Mouse (Mus musculus) heart, embryonic 11.5 days (tissue): ENCODE measurements around the gene Ssr3. TPM values are rescaled to one million over a fixed set of nuclear protein-coding genes. Genes with fewer than 3 reads are reported as not detected.

Source experiments
- ATAC-seq: fragments of 200-750 bp; cut with Nextera tagmentation; replicated peaks from 2 replicates; pipeline ENCODE4 v1.8.0; 2017; ENCODE audit warnings: moderate library complexity; ENCODE audit not compliant: insufficient number of reproducible peaks, low FRiP score, low TSS enrichment
- H3K27ac ChIP-seq: fragments of 300-500 bp; sonication (generic); 2 replicates; pipeline ENCODE4 v1.5.1; 2014; ENCODE audit warnings: mild to moderate bottlenecking, low read depth, low read length
- H3K27me3 ChIP-seq: fragments of 300-500 bp; sonication (generic); 2 replicates; pipeline ENCODE4 v1.6.1; 2014; ENCODE audit warnings: mild to moderate bottlenecking, low read length, mixed read lengths; ENCODE audit not compliant: control insufficient read depth, insufficient read depth
- H3K36me3 ChIP-seq: fragments of 300-500 bp; sonication (generic); 2 replicates; pipeline ENCODE4 v1.6.1; 2014; ENCODE audit warnings: mild to moderate bottlenecking, low read length, moderate library complexity, mixed read lengths; ENCODE audit not compliant: control insufficient read depth, insufficient read depth
- H3K4me1 ChIP-seq: fragments of 300-500 bp; sonication (generic); 2 replicates; pipeline ENCODE4 v1.6.1; 2014; ENCODE audit warnings: low read length; ENCODE audit not compliant: control insufficient read depth, insufficient read depth
- H3K4me2 ChIP-seq: fragments of 300-500 bp; sonication (generic); 2 replicates; pipeline ENCODE4 v1.6.1; 2014; ENCODE audit warnings: mild to moderate bottlenecking, moderate library complexity
- H3K4me3 ChIP-seq: fragments of 300-500 bp; sonication (generic); 2 replicates; pipeline ENCODE4 v1.5.1; 2014; ENCODE audit warnings: low read depth, low read length
- H3K9ac ChIP-seq: fragments of 300-500 bp; sonication (generic); 2 replicates; pipeline ENCODE4 v1.6.1; 2014; ENCODE audit warnings: mild to moderate bottlenecking, low read depth, low read length, moderate library complexity
- H3K9me3 ChIP-seq: fragments of 300-500 bp; sonication (generic); replicated peaks from 2 replicates; pipeline ENCODE4 v1.6.1; 2016; ENCODE audit warnings: low read length; ENCODE audit not compliant: control insufficient read depth
- WGBS: fragments of 180-500 bp; shearing (Covaris S2); extraction: QIAGEN DNeasy Blood & Tissue Kit; methylation state at CpG from one replicate; pipeline ENCODE4 v1.1.7; 2014; ENCODE audit not compliant: insufficient replicate concordance; 5-methylcytosine and 5-hydroxymethylcytosine counted together
- polyA plus RNA-seq: library from polyadenylated mRNA; unstranded; fragments of >200 nt; fragmentation: Nextera tagmentation; extraction: Ambion mirVana; gene quantifications from 2 replicates; pipeline ENCODE4 v1.2.1, GENCODE M21; 2014

Ssr3 gene
- polyA plus RNA-seq, 1 experiment from 2014 or later = 267 TPM

DNA sequence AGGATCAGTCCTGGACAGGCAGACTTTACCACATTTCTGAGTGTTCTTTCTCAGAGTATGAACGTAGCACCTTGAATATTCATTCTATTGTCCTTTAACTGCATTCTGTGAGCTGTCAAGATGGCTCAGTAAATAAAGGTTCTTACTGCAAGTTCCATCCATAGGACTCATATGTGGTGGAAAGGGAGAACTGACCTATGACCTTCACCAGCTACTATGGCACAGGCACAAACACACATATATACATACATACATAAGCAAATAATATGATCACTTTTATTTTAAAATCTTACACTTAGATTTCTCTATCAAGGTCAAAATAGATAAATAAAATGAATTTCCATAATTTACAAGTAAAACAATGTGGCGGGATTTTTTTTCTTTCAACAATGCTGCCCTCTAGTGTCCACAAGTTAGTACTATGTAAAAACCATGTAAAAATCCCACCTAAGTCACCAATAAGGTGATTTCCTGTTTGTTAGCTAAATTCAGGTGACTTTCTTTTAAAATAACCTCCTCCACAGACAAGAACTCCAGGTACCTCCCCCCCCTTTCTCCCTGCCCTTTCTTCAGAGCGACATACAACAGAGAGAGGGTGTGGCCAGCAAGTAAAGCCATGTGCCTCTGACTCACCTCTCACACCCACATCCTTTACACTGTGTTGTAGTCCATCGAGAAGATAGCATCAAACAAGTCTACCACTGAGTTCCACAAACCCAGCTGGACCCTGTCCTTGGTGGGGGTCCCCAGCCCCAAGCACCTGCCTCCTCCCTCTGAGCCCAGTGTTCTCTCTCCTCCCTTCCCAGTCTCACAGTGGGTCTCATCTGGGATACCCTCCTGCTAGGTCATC, 39.9 kb downstream of the Ssr3 start:
- Histone ChIP-seq H3K4me2 (no peak overlapping the region), H3K36me3 (no peaks in the 10 kb centered on the region), H3K4me3 (no peak overlapping the region), H3K9me3 (no peaks in the 10 kb centered on the region), H3K27me3 (no peaks in the 10 kb centered on the region), H3K9ac (no peak overlapping the region), H3K4me1 (0 out of 2 replicates have a peak, but pooled peaks cover 4% of the 10 kb centered on the region), H3K27ac (no peak overlapping the region)
- 36% methylated on average over 4 of the region's 4 CpGs for WGBS
- ATAC-seq = no peak

- WGBS = 91% methylated on average over 1 of the region's 1 CpGs
- H3K27me3 ChIP-seq = no peaks in the 10 kb centered on the region
- no peak for ATAC-seq
- H3K4me3 ChIP-seq = no peak overlapping the region
- no peak overlapping the region for H3K27ac ChIP-seq
- no peak overlapping the region for H3K4me2 ChIP-seq
- no peak overlapping the region for H3K9ac ChIP-seq
- no peaks in the 10 kb centered on the region for H3K36me3 ChIP-seq
- H3K4me1 ChIP-seq = no peaks in the 10 kb centered on the region
- H3K9me3 ChIP-seq = no peaks in the 10 kb centered on the region
These were observed 46.2 kb downstream of the Ssr3 start for GRCm38 (mm10) chr3:65346176-65346575.

DNA sequence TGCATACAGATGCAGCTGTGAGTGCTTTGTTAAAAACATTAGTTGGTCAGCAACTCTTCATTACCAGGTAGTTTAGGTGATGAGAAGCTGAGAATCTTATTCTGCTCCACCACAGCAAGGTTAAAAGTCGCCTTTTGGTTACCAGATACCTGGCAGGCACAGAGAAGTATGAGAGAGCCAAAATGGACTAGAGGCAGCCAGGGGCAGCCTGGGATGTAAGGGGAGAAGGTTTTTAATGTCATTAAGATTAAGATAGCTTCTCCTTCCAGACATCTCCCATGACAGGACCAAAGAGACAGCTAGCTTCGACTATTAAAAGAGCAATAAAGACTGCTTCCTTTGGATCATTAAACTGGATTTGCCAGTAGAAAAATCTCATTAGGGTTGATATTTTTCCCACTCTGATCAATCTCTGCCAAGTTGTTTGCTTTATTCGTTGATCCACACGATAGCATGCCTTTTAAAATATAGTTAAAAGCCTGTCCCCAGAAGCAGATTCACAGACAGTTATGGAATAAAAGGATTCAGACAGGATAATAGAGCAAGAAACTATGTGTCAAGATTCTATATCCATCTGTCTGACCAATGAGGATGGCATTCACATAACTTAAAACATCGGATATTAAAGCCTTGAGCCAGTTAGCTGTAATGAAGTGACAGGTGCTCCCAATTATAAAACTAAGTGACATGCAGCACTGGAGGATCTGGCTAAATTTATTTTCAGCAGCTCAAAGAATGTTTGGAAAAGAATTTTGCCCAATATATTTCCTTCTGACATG, 52.1 kb downstream of the Ssr3 start:
- no peak overlapping the region for H3K4me2 ChIP-seq
- WGBS = 75% methylated on average over 5 of the region's 5 CpGs

DNA sequence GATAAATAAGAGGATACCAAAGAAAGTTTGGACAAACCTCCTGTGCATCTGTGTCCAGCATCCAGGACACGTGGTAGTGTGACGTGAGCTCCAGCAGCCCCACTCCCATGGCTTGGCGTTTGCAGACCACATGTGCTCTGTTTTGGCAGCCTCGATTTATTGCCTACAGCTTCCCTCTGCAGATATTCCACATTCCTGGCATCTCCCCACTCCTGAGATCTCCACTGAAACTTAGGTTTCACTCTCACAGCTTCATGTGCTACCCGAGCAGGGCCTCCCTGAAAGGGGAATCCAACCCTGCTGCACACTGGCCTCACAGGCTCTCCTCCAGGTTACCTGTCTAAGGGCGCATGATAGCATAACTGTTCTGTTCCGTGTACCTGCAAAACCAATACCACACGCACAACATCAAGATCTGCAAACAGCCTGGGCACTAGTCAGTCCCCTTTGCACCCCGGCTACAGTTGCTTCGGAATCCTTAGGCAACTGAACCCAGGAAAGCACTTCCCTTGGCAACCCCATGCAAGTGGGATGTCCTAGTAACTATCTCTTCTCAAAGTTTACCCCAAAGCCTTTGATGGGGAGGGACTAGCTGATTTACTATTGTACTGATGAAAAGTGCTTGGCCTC, 54.5 kb downstream of the Ssr3 start:
- H3K27ac ChIP-seq = no peak overlapping the region
- H3K9ac ChIP-seq = no peak overlapping the region
- H3K36me3 ChIP-seq = no peaks in the 10 kb centered on the region
- no peak overlapping the region for H3K4me3 ChIP-seq
- H3K4me1 ChIP-seq = no peaks in the 10 kb centered on the region
- H3K9me3 ChIP-seq = no peaks in the 10 kb centered on the region
- H3K4me2 ChIP-seq = no peak overlapping the region
- H3K27me3 ChIP-seq = no peaks in the 10 kb centered on the region
- 84% methylated on average over 10 of the region's 10 CpGs for WGBS
- no peak for ATAC-seq

More for the DNA sequence above, 52.1 kb downstream of the Ssr3 start:
- H3K27me3 ChIP-seq = no peaks in the 10 kb centered on the region
- H3K27ac ChIP-seq = no peak overlapping the region
- H3K9me3 ChIP-seq = no peaks in the 10 kb centered on the region
- H3K36me3 ChIP-seq = no peaks in the 10 kb centered on the region
- H3K4me1 ChIP-seq = no peaks in the 10 kb centered on the region
- H3K9ac ChIP-seq = no peak overlapping the region
- no peak overlapping the region for H3K4me3 ChIP-seq
- ATAC-seq = no peak

Other genes starting within 250 kb of the Ssr3 start
- 33.5 and 33.9 TPM in 2 replicates for gene Tiparp, start 135.8 kb upstream of the Ssr3 start, polyA plus RNA-seq